Mouse (Mus musculus): Measurements from ENCODE around the gene Praf2. TPM values are rescaled to one million over a fixed set of nuclear protein-coding genes. Genes with fewer than 3 reads are reported as not detected.
"Not testable (repeated sequence)": the region's sequence is repeated elsewhere in the genome, so short reads cannot be mapped to it uniquely, and the experiment has no call there.

The Praf2 gene
- polyA plus RNA-seq, 1 experiment from 2014 or later: 40.8 TPM

- Histone ChIP-seq H3K27ac (replicated peaks in 1 of 2; ENCODE audit: control insufficient read depth in 1 of 2, insufficient read depth in 1 of 2, low read depth in 2 of 2, low read length in 2 of 2) (no peak overlapping the region), H3K4me1 (ENCODE audit: control insufficient read depth in 2 of 2, insufficient read depth in 2 of 2, low read length in 2 of 2) (no peaks in the 10 kb centered on the region), H3K4me2 (ENCODE audit: low read length) (no peak overlapping the region), H3K4me3 (ENCODE audit: control insufficient read depth in 1 of 2, insufficient read depth in 1 of 2, low read depth in 1 of 2, low read length in 2 of 2) (no peak overlapping the region), H3K27me3 (ENCODE audit: control insufficient read depth, insufficient read depth, low read length) (no peaks in the 10 kb centered on the region), H3K9ac (ENCODE audit: low read length) (no peak overlapping the region), H3K36me3 (ENCODE audit: control insufficient read depth, insufficient read depth, low read length) (no peaks in the 10 kb centered on the region), H3K9me3 (ENCODE audit: control insufficient read depth, low read length) (no peaks in the 10 kb centered on the region)
- WGBS: 31% methylated on average over 4 of the region's 4 CpGs
- ATAC-seq (ENCODE audit: insufficient number of reproducible peaks, insufficient read depth, low FRiP score, low read depth): no peak
Measured at GRCm38 (mm10) chrX:7692862-7693261, 35.4 kb upstream of the Praf2 start.

- Histone ChIP-seq H3K36me3 (ENCODE audit: control insufficient read depth, insufficient read depth, low read length) (peaks cover 17% of the 10 kb centered on the region), H3K27ac (replicated peaks in 1 of 2; ENCODE audit: control insufficient read depth in 1 of 2, insufficient read depth in 1 of 2, low read depth in 2 of 2, low read length in 2 of 2) (no peak overlapping the region), H3K27me3 (ENCODE audit: control insufficient read depth, insufficient read depth, low read length) (no peaks in the 10 kb centered on the region), H3K9me3 (ENCODE audit: control insufficient read depth, low read length) (no peaks in the 10 kb centered on the region), H3K4me1 (ENCODE audit: control insufficient read depth in 2 of 2, insufficient read depth in 2 of 2, low read length in 2 of 2) (no peaks in the 10 kb centered on the region), H3K9ac (ENCODE audit: low read length) (no peak overlapping the region), H3K4me2 (ENCODE audit: low read length) (peak overlapping the region; percentile 53), H3K4me3 (ENCODE audit: control insufficient read depth in 1 of 2, insufficient read depth in 1 of 2, low read depth in 1 of 2, low read length in 2 of 2) (peak overlapping the region in 1 of 2 experiments; percentile 58; a peak in 2 of 4 replicates)
- 0 out of 2 replicates have a peak, but pooled peaks have one; percentile 10 for ATAC-seq (ENCODE audit: insufficient number of reproducible peaks, insufficient read depth, low FRiP score, low read depth)
- 40% methylated on average over 6 of the region's 6 CpGs for WGBS
Measured at GRCm38 (mm10) chrX:7696520-7696919, 31.7 kb upstream of the Praf2 start.

GRCm38 (mm10) chrX:7696954-7697381 lies 31.3 kb upstream of the Praf2 start, which contains the start of gene Gpkow:
Gpkow (plus strand) TSS chrX:7697131.
- H3K9me3 ChIP-seq (ENCODE audit: control insufficient read depth, low read length): no peaks in the 10 kb centered on the region
- H3K36me3 ChIP-seq (ENCODE audit: control insufficient read depth, insufficient read depth, low read length): peaks cover 22% of the 10 kb centered on the region
- H3K4me2 ChIP-seq (ENCODE audit: low read length): peak within 1 kb of the TSS; percentile 67
- H3K9ac ChIP-seq (ENCODE audit: low read length): peak within 1 kb of the TSS; percentile 76
- WGBS: 13% methylated on average over 33 of the region's 33 CpGs
- peak within 1 kb of the TSS; percentile 58 to 63 for H3K4me3 ChIP-seq (ENCODE audit: control insufficient read depth in 1 of 2, insufficient read depth in 1 of 2, low read depth in 1 of 2, low read length in 2 of 2)
- no peaks in the 10 kb centered on the region for H3K27me3 ChIP-seq (ENCODE audit: control insufficient read depth, insufficient read depth, low read length)
- no peak within 1 kb of the TSS; a peak in 1 of 4 replicates for H3K27ac ChIP-seq (replicated peaks in 1 of 2; ENCODE audit: control insufficient read depth in 1 of 2, insufficient read depth in 1 of 2, low read depth in 2 of 2, low read length in 2 of 2)
- ATAC-seq (ENCODE audit: insufficient number of reproducible peaks, insufficient read depth, low FRiP score, low read depth): peak; percentile 88
- H3K4me1 ChIP-seq (ENCODE audit: control insufficient read depth in 2 of 2, insufficient read depth in 2 of 2, low read length in 2 of 2): no peaks in the 10 kb centered on the region

- H3K27ac ChIP-seq (replicated peaks in 1 of 2; ENCODE audit: control insufficient read depth in 1 of 2, insufficient read depth in 1 of 2, low read depth in 2 of 2, low read length in 2 of 2); H3K27me3 ChIP-seq (ENCODE audit: control insufficient read depth, insufficient read depth, low read length); H3K36me3 ChIP-seq (ENCODE audit: control insufficient read depth, insufficient read depth, low read length); H3K4me1 ChIP-seq (ENCODE audit: control insufficient read depth in 2 of 2, insufficient read depth in 2 of 2, low read length in 2 of 2); H3K9me3 ChIP-seq (ENCODE audit: control insufficient read depth, low read length): not testable (repeated sequence)
- Histone ChIP-seq H3K9ac (ENCODE audit: low read length) (peak overlapping the region; percentile 66), H3K4me2 (ENCODE audit: low read length) (peak overlapping the region; percentile 59), H3K4me3 (ENCODE audit: control insufficient read depth in 1 of 2, insufficient read depth in 1 of 2, low read depth in 1 of 2, low read length in 2 of 2) (peak overlapping the region; percentile 35 to 39)
- peak; percentile 7; the same call in 1 of the 2 replicates for ATAC-seq (ENCODE audit: insufficient number of reproducible peaks, insufficient read depth, low FRiP score, low read depth)
- 37% methylated on average over 5 of the region's 12 CpGs for WGBS
Measured at GRCm38 (mm10) chrX:7713764-7714134, 14.5 kb upstream of the Praf2 start.

GRCm38 (mm10) chrX:7714135-7714899 lies 13.9 kb upstream of the Praf2 start, which contains the start of gene Wdr45:
Wdr45 (plus strand) TSS chrX:7714333.
- H3K27me3 ChIP-seq (ENCODE audit: control insufficient read depth, insufficient read depth, low read length); H3K27ac ChIP-seq (replicated peaks in 1 of 2; ENCODE audit: control insufficient read depth in 1 of 2, insufficient read depth in 1 of 2, low read depth in 2 of 2, low read length in 2 of 2); H3K4me1 ChIP-seq (ENCODE audit: control insufficient read depth in 2 of 2, insufficient read depth in 2 of 2, low read length in 2 of 2); H3K9me3 ChIP-seq (ENCODE audit: control insufficient read depth, low read length); H3K36me3 ChIP-seq (ENCODE audit: control insufficient read depth, insufficient read depth, low read length): not testable (repeated sequence)
- Histone ChIP-seq H3K4me3 (ENCODE audit: control insufficient read depth in 1 of 2, insufficient read depth in 1 of 2, low read depth in 1 of 2, low read length in 2 of 2) (peak within 1 kb of the TSS; percentile 35 to 39), H3K9ac (ENCODE audit: low read length) (peak within 1 kb of the TSS; percentile 66), H3K4me2 (ENCODE audit: low read length) (peak within 1 kb of the TSS; percentile 59)
- 21% methylated on average over 30 of the region's 60 CpGs for WGBS
- ATAC-seq (ENCODE audit: insufficient number of reproducible peaks, insufficient read depth, low FRiP score, low read depth): peak; percentile 95

- H3K9me3 ChIP-seq (ENCODE audit: control insufficient read depth, low read length); H3K27ac ChIP-seq (replicated peaks in 1 of 2; ENCODE audit: control insufficient read depth in 1 of 2, insufficient read depth in 1 of 2, low read depth in 2 of 2, low read length in 2 of 2); H3K4me1 ChIP-seq (ENCODE audit: control insufficient read depth in 2 of 2, insufficient read depth in 2 of 2, low read length in 2 of 2); H3K27me3 ChIP-seq (ENCODE audit: control insufficient read depth, insufficient read depth, low read length); ATAC-seq (ENCODE audit: insufficient number of reproducible peaks, insufficient read depth, low FRiP score, low read depth); H3K36me3 ChIP-seq (ENCODE audit: control insufficient read depth, insufficient read depth, low read length); H3K9ac ChIP-seq (ENCODE audit: low read length); H3K4me3 ChIP-seq (ENCODE audit: control insufficient read depth in 1 of 2, insufficient read depth in 1 of 2, low read depth in 1 of 2, low read length in 2 of 2); H3K4me2 ChIP-seq (ENCODE audit: low read length): not testable (repeated sequence)
- WGBS: 42% methylated on average over 1 of the region's 1 CpGs
Measured at GRCm38 (mm10) chrX:7716058-7716457, 12.2 kb upstream of the Praf2 start.

GRCm38 (mm10) chrX:7721514-7722281 lies 6.5 kb upstream of the Praf2 start, which contains the start of gene Gm45208:
Gm45208 (plus strand) TSS chrX:7722245.
- Histone ChIP-seq H3K4me1 (ENCODE audit: control insufficient read depth in 2 of 2, insufficient read depth in 2 of 2, low read length in 2 of 2) (no peaks in the 10 kb centered on the region), H3K4me2 (ENCODE audit: low read length) (peak within 1 kb of the TSS; percentile 73), H3K9me3 (ENCODE audit: control insufficient read depth, low read length) (no peaks in the 10 kb centered on the region), H3K9ac (ENCODE audit: low read length) (peak within 1 kb of the TSS; percentile 67), H3K36me3 (ENCODE audit: control insufficient read depth, insufficient read depth, low read length) (peaks cover 19% of the 10 kb centered on the region), H3K4me3 (ENCODE audit: control insufficient read depth in 1 of 2, insufficient read depth in 1 of 2, low read depth in 1 of 2, low read length in 2 of 2) (peak within 1 kb of the TSS; percentile 46 to 74), H3K27me3 (ENCODE audit: control insufficient read depth, insufficient read depth, low read length) (no peaks in the 10 kb centered on the region), H3K27ac (replicated peaks in 1 of 2; ENCODE audit: control insufficient read depth in 1 of 2, insufficient read depth in 1 of 2, low read depth in 2 of 2, low read length in 2 of 2) (peak within 1 kb of the TSS; percentile 84 to 96)
- peak; percentile 77; the same call in 1 of the 2 replicates for ATAC-seq (ENCODE audit: insufficient number of reproducible peaks, insufficient read depth, low FRiP score, low read depth)
- 20% methylated on average over 22 of the region's 22 CpGs for WGBS
